Mouse (Mus musculus): Measurements from ENCODE around the gene Alox12b.

- TF ChIP-seq ZNF384 (IDR thresholded peaks at IDR 0.05; ENCODE audit: low read depth, low read length) (no peak), MAFK (IDR thresholded peaks at IDR 0.05; ENCODE audit: insufficient read depth, low read depth, low read length) (no peak), HCFC1 (IDR thresholded peaks at IDR 0.05; ENCODE audit: borderline replicate concordance, insufficient read depth, low read length) (no peak), ZC3H11A (IDR thresholded peaks at IDR 0.05; ENCODE audit: borderline replicate concordance, low read depth, low read length) (peak; percentile 19; the same call in 1 of the 2 replicates)
These were observed 40.0 kb downstream of the Alox12b start for GRCm38 (mm10) chr11:69196766-69197165.
